Mouse (Mus musculus): Measurements from ENCODE around the gene Rsc1a1. TPM values are rescaled to one million over a fixed set of nuclear protein-coding genes. Genes with fewer than 3 reads are reported as not detected.
A peak's percentile ranks its signal among the peaks of the same experiment; 100 is the strongest.

The Rsc1a1 gene
- 6.5 TPM in 1 of 2 replicates, not detected in the other for total RNA-seq (2017)

- ATAC-seq (ENCODE audit: extremely low read depth, insufficient number of reproducible peaks, low FRiP score, poor library complexity, severe bottlenecking) = no peak
These were observed at the start of gene Rsc1a1 for GRCm38 (mm10) chr4:141685499-141685898. Rsc1a1 (minus strand) TSS chr4:141685599.

- ATAC-seq (ENCODE audit: extremely low read depth, insufficient number of reproducible peaks, low FRiP score, poor library complexity, severe bottlenecking) = no peak
These were observed 49.8 kb upstream of the Rsc1a1 start for GRCm38 (mm10) chr4:141735206-141735560.

GRCm38 (mm10) chr4:141734446-141735205 lies 49.2 kb upstream of the Rsc1a1 start:
- peak; percentile 97 for ATAC-seq (ENCODE audit: extremely low read depth, insufficient number of reproducible peaks, low FRiP score, poor library complexity, severe bottlenecking)

- no peak for ATAC-seq (ENCODE audit: extremely low read depth, insufficient number of reproducible peaks, low FRiP score, poor library complexity, severe bottlenecking)
These were observed 46.4 kb upstream of the Rsc1a1 start for GRCm38 (mm10) chr4:141731766-141732165.

GRCm38 (mm10) chr4:141730401-141730800 lies 45.0 kb upstream of the Rsc1a1 start:
- ATAC-seq (ENCODE audit: extremely low read depth, insufficient number of reproducible peaks, low FRiP score, poor library complexity, severe bottlenecking) = no peak

GRCm38 (mm10) chr4:141729266-141729665 lies 43.9 kb upstream of the Rsc1a1 start:
- no peak for ATAC-seq (ENCODE audit: extremely low read depth, insufficient number of reproducible peaks, low FRiP score, poor library complexity, severe bottlenecking)

- ATAC-seq (ENCODE audit: extremely low read depth, insufficient number of reproducible peaks, low FRiP score, poor library complexity, severe bottlenecking) = no peak
These were observed 40.3 kb upstream of the Rsc1a1 start for GRCm38 (mm10) chr4:141725738-141726137.

- no peak for ATAC-seq (ENCODE audit: extremely low read depth, insufficient number of reproducible peaks, low FRiP score, poor library complexity, severe bottlenecking)
These were observed 39.9 kb upstream of the Rsc1a1 start for GRCm38 (mm10) chr4:141725277-141725676.

GRCm38 (mm10) chr4:141724594-141724993 lies 39.2 kb upstream of the Rsc1a1 start:
- no peak for ATAC-seq (ENCODE audit: extremely low read depth, insufficient number of reproducible peaks, low FRiP score, poor library complexity, severe bottlenecking)

GRCm38 (mm10) chr4:141723673-141724068 lies 38.3 kb upstream of the Rsc1a1 start:
- ATAC-seq (ENCODE audit: extremely low read depth, insufficient number of reproducible peaks, low FRiP score, poor library complexity, severe bottlenecking) = no peak

GRCm38 (mm10) chr4:141722731-141723672 lies 37.6 kb upstream of the Rsc1a1 start, which contains the start of gene Ddi2:
Ddi2 (minus strand) TSS chr4:141723419.
- ATAC-seq (ENCODE audit: extremely low read depth, insufficient number of reproducible peaks, low FRiP score, poor library complexity, severe bottlenecking) = peak; percentile 72

- no peak for ATAC-seq (ENCODE audit: extremely low read depth, insufficient number of reproducible peaks, low FRiP score, poor library complexity, severe bottlenecking)
These were observed 36.6 kb upstream of the Rsc1a1 start for GRCm38 (mm10) chr4:141721961-141722360.

- ATAC-seq (ENCODE audit: extremely low read depth, insufficient number of reproducible peaks, low FRiP score, poor library complexity, severe bottlenecking) = 0 out of 2 replicates have a peak, but pooled peaks have one; percentile 23
These were observed 35.5 kb upstream of the Rsc1a1 start for GRCm38 (mm10) chr4:141720761-141721523.

- ATAC-seq (ENCODE audit: extremely low read depth, insufficient number of reproducible peaks, low FRiP score, poor library complexity, severe bottlenecking) = no peak
These were observed 33.9 kb upstream of the Rsc1a1 start for GRCm38 (mm10) chr4:141719304-141719703.

GRCm38 (mm10) chr4:141717633-141718032 lies 32.2 kb upstream of the Rsc1a1 start:
- ATAC-seq (ENCODE audit: extremely low read depth, insufficient number of reproducible peaks, low FRiP score, poor library complexity, severe bottlenecking) = no peak

- no peak for ATAC-seq (ENCODE audit: extremely low read depth, insufficient number of reproducible peaks, low FRiP score, poor library complexity, severe bottlenecking)
These were observed 29.6 kb upstream of the Rsc1a1 start for GRCm38 (mm10) chr4:141715027-141715426.

GRCm38 (mm10) chr4:141713598-141714142 lies 28.3 kb upstream of the Rsc1a1 start:
- ATAC-seq (ENCODE audit: extremely low read depth, insufficient number of reproducible peaks, low FRiP score, poor library complexity, severe bottlenecking) = no peak

- ATAC-seq (ENCODE audit: extremely low read depth, insufficient number of reproducible peaks, low FRiP score, poor library complexity, severe bottlenecking) = no peak
These were observed 25.9 kb upstream of the Rsc1a1 start for GRCm38 (mm10) chr4:141711250-141711649.

- ATAC-seq (ENCODE audit: extremely low read depth, insufficient number of reproducible peaks, low FRiP score, poor library complexity, severe bottlenecking) = no peak
These were observed 23.6 kb upstream of the Rsc1a1 start for GRCm38 (mm10) chr4:141708971-141709370.
